Mouse (Mus musculus): ENCODE results near the gene 1600014C23Rik.

GRCm38 (mm10) chr17:45699039-45699740 is 34.5 kb downstream of the 1600014C23Rik start:
- TF ChIP-seq CTCF (IDR thresholded peaks at IDR 0.05) (no peak), EP300 (IDR thresholded peaks at IDR 0.05) (0 out of 2 replicates have a peak, but pooled peaks have one; percentile 25)

Data from lung, postnatal 0 days (tissue).